Comparison of ENCODE assay signal across 8 mouse cellular contexts in genomic region chr5:35531586-35531985, GRCm38 (mm10). TPM values are rescaled to one million over a fixed set of nuclear protein-coding genes. Genes with fewer than 3 reads are reported as not detected.
DNase-seq lines count a peak whose midpoint lies in the region; ATAC-seq and TF ChIP-seq lines count a peak whose summit lies in the region.

No protein-coding gene starts in this region.

- no peak overlapping the region for H3K4me2 ChIP-seq in kidney, embryonic 14.5 days (replicated peaks; ENCODE audit: low read depth, low read length)
- peak overlapping the region; percentile 9; the same call in 1 of the 2 replicates for H3K4me2 ChIP-seq in neural tube, embryonic 15.5 days

- no peak for ATAC-seq in kidney, embryonic 14.5 days (ENCODE audit: low FRiP score, low TSS enrichment)
- no peak for ATAC-seq in neural tube, embryonic 15.5 days (ENCODE audit: low FRiP score)
- no peak for ATAC-seq in activated CD4-positive, CD25-positive, alpha-beta regulatory T cell, adult 4 months

- TF ChIP-seq CTCF in kidney, adult 2 months (conservative IDR thresholded peaks at IDR 0.05; ENCODE audit: insufficient read depth, insufficient read length, low read depth, low read length): no peak
- TF ChIP-seq CTCF in brain, embryonic 14.5 days (IDR thresholded peaks at IDR 0.05; ENCODE audit: borderline replicate concordance, extremely low read depth, insufficient read depth, insufficient read length): no peak

- no peak overlapping the region for H3K4me3 ChIP-seq in kidney, adult 2 months (ENCODE audit: insufficient read depth, low read depth, low read length)
- H3K4me3 ChIP-seq in kidney, embryonic 14.5 days (ENCODE audit: low read length): no peak overlapping the region
- H3K4me3 ChIP-seq in neural tube, embryonic 15.5 days (replicated peaks): no peak overlapping the region

- H3K9me3 ChIP-seq in kidney, embryonic 14.5 days (ENCODE audit: control insufficient read depth, low read length): no peaks in the 10 kb centered on the region
- no peaks in the 10 kb centered on the region for H3K9me3 ChIP-seq in neural tube, embryonic 15.5 days (replicated peaks)

- H3K36me3 ChIP-seq in kidney, adult 2 months (ENCODE audit: control insufficient read depth, insufficient read depth, low read length): no peaks in the 10 kb centered on the region
- H3K36me3 ChIP-seq in kidney, embryonic 14.5 days (ENCODE audit: control insufficient read depth, insufficient read depth, low read length): no peaks in the 10 kb centered on the region
- H3K36me3 ChIP-seq in neural tube, embryonic 15.5 days: no peaks in the 10 kb centered on the region

- peak; percentile 33 for DNase-seq in kidney, adult 2 months
- DNase-seq in brain, embryonic 14.5 days (ENCODE audit: low read depth): peak; percentile 10
- peak; percentile 57 to 64 for DNase-seq in kidney, postnatal 25 days
- DNase-seq in left cerebral cortex, adult 18-20 months (ENCODE audit: low spot score in 2 of 2): no peak
- no peak for DNase-seq in cerebellum, adult 11-12 months

- no peak for TF ChIP-seq POLR2A in kidney, adult 2 months (IDR thresholded peaks at IDR 0.05; ENCODE audit: low read depth, low read length)
- no peak for TF ChIP-seq POLR2A in brain, embryonic 14.5 days (IDR thresholded peaks at IDR 0.05; ENCODE audit: borderline replicate concordance, extremely low read depth, insufficient read depth, insufficient read length, poor library complexity, severe bottlenecking)

- no peaks in the 10 kb centered on the region for H3K4me1 ChIP-seq in kidney, adult 2 months (ENCODE audit: control insufficient read depth, insufficient read depth, low read length)
- no peaks in the 10 kb centered on the region for H3K4me1 ChIP-seq in kidney, embryonic 14.5 days (ENCODE audit: control insufficient read depth, insufficient read depth, low read length)
- H3K4me1 ChIP-seq in neural tube, embryonic 15.5 days: no peaks in the 10 kb centered on the region; the same call in 1 of the 2 replicates

- H3K27ac ChIP-seq in kidney, adult 2 months (ENCODE audit: insufficient read depth, low read depth, low read length): no peak overlapping the region
- no peak overlapping the region for H3K27ac ChIP-seq in kidney, embryonic 14.5 days (ENCODE audit: low read depth, low read length)
- H3K27ac ChIP-seq in neural tube, embryonic 15.5 days (replicated peaks): no peak overlapping the region

- WGBS in kidney, adult 2 months: 14% methylated on average over 10 of the region's 10 CpGs
- 19% methylated on average over 10 of the region's 10 CpGs for WGBS in kidney, embryonic 14.5 days
- 17% methylated on average over 10 of the region's 10 CpGs for WGBS in neural tube, embryonic 15.5 days

- H3K27me3 ChIP-seq in kidney, adult 2 months (replicated peaks; ENCODE audit: control insufficient read depth, insufficient read depth, low read length): no peaks in the 10 kb centered on the region
- H3K27me3 ChIP-seq in kidney, embryonic 14.5 days (ENCODE audit: control insufficient read depth, insufficient read depth, low read length): no peaks in the 10 kb centered on the region
- H3K27me3 ChIP-seq in neural tube, embryonic 15.5 days (replicated peaks): peaks cover 10% of the 10 kb centered on the region

- no peak overlapping the region for H3K9ac ChIP-seq in kidney, embryonic 14.5 days (ENCODE audit: low read depth, low read length)
- H3K9ac ChIP-seq in neural tube, embryonic 15.5 days (replicated peaks): no peak overlapping the region

RNA-seq across cellular contexts. Expression of gene Cpz, which starts 6.1 kb away (rescaled TPM):
- 1.4 and 3.0 TPM in 2 replicates for polyA plus RNA-seq in kidney, adult 2 months (2012; rRNA removed)
- polyA plus RNA-seq in kidney, embryonic 14.5 days (2014; fragmentation: Nextera tagmentation; extraction: Ambion mirVana): 1.5 and 2.1 TPM in 2 replicates
- polyA plus RNA-seq in brain, embryonic 14.5 days (2012; rRNA removed): 2.3 and 4.4 TPM in 2 replicates
- 2.8 and 3.7 TPM in 2 replicates for polyA plus RNA-seq in neural tube, embryonic 15.5 days (2015; fragmentation: Nextera tagmentation; extraction: Ambion mirVana)
- polyA plus RNA-seq in activated CD4-positive, CD25-positive, alpha-beta regulatory T cell, adult 4 months (2017; shearing (Covaris generic)): not detected
- total RNA-seq in left cerebral cortex, adult 18-20 months (2021): under 1 TPM; 0.14 to 0.93 TPM

RNA-seq across cellular contexts. Expression of gene Trmt44, which starts 43.3 kb away (rescaled TPM):
- polyA plus RNA-seq in kidney, adult 2 months (2012; rRNA removed): 4.4 and 4.5 TPM in 2 replicates
- polyA plus RNA-seq in kidney, embryonic 14.5 days (2014; fragmentation: Nextera tagmentation; extraction: Ambion mirVana): 7.9 and 10.2 TPM in 2 replicates
- polyA plus RNA-seq in brain, embryonic 14.5 days (2012; rRNA removed): 7.3 and 7.9 TPM in 2 replicates
- polyA plus RNA-seq in neural tube, embryonic 15.5 days (2015; fragmentation: Nextera tagmentation; extraction: Ambion mirVana): 5.3 and 6.9 TPM in 2 replicates
- polyA plus RNA-seq in activated CD4-positive, CD25-positive, alpha-beta regulatory T cell, adult 4 months (2017; shearing (Covaris generic)): 1 to 10 TPM; 1.5 to 2.3 TPM
- total RNA-seq in left cerebral cortex, adult 18-20 months (2021): 1 to 10 TPM; 9.0 to 9.7 TPM

RNA-seq across cellular contexts. Expression of gene Acox3, which starts 51.3 kb away (rescaled TPM):
- 77.9 and 83.6 TPM in 2 replicates for polyA plus RNA-seq in kidney, adult 2 months (2012; rRNA removed)
- 8.3 and 13.1 TPM in 2 replicates for polyA plus RNA-seq in kidney, embryonic 14.5 days (2014; fragmentation: Nextera tagmentation; extraction: Ambion mirVana)
- 28.4 and 29.7 TPM in 2 replicates for polyA plus RNA-seq in brain, embryonic 14.5 days (2012; rRNA removed)
- polyA plus RNA-seq in neural tube, embryonic 15.5 days (2015; fragmentation: Nextera tagmentation; extraction: Ambion mirVana): 12.7 and 13.5 TPM in 2 replicates
- polyA plus RNA-seq in activated CD4-positive, CD25-positive, alpha-beta regulatory T cell, adult 4 months (2017; shearing (Covaris generic)): 10 to 100 TPM; 21.5 to 26.4 TPM
- total RNA-seq in left cerebral cortex, adult 18-20 months (2021): 10 to 100 TPM; 30.1 to 33.1 TPM

Comparison
In these comparisons a context has a peak if more than half of its experiments do, and no peak if none do; other contexts are left out.
1. DNase-seq: peak in kidney, adult 2 months (single experiment), brain, embryonic 14.5 days (single experiment) and kidney, postnatal 25 days (2 of 2); none in left cerebral cortex, adult 18-20 months (0 of 2) and cerebellum, adult 11-12 months (single experiment).